ENCODE assay signal across 30 mouse cellular contexts in the genomic region with DNA sequence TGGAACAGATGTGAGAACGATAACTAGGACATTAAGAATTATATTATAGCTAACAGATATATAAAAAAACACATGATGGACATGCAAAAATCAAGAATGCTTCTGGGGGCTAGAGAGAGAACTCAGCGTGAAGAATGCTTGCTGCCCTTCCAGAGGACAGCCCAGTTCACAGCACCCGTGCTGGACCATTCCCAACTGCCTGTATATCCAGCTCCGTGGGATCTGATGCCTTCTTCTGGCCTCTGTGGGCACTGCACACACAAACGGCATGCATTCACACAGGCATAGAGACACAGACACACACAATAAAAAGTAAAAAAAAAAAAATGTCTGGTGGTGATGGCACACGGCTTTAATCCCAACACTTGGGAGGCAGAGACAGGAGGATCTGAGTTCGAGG. TPM values are rescaled to one million over a fixed set of nuclear protein-coding genes. Genes with fewer than 3 reads are reported as not detected.
DNase-seq lines count a peak whose midpoint lies in the region; ATAC-seq lines count a peak whose summit lies in the region.
"Had no signal": no experiment of that assay in that cellular context is flagged by ENCODE, and none has a peak within 500 bp of the region (broad histone marks: within the 10 kb centered on the region; RNA-seq: fewer than 3 reads in every experiment).

No protein-coding gene starts in this region.

- H3K4me2 ChIP-seq in forebrain, embryonic 13.5 days, result no peak overlapping the region
- H3K4me2 ChIP-seq in forebrain, embryonic 15.5 days (replicated peaks), result no peak overlapping the region
- H3K4me2 ChIP-seq in neural tube, embryonic 11.5 days (ENCODE audit: low read depth), result no peak overlapping the region
- no peak overlapping the region for H3K4me2 ChIP-seq in hindbrain, embryonic 14.5 days (replicated peaks)
- H3K4me2 ChIP-seq: embryonic facial prominence, embryonic 15.5 days; heart, embryonic 13.5 days; limb, embryonic 12.5 days; liver, embryonic 15.5 days; lung, embryonic 14.5 days had no signal

- no peak for ATAC-seq in forebrain, embryonic 13.5 days
- no peak for ATAC-seq in forebrain, embryonic 15.5 days (replicated peaks)
- no peak for ATAC-seq in neural tube, embryonic 11.5 days (ENCODE audit: insufficient read depth, low FRiP score, low TSS enrichment)
- no peak for ATAC-seq in hindbrain, embryonic 14.5 days (ENCODE audit: low FRiP score)
- ATAC-seq in inflammation-experienced regulatory T-cells, adult 6 months, result no peak
- ATAC-seq: activated CD4-positive, CD25-positive, alpha-beta regulatory T cell, adult 4 months; intestine, embryonic 16.5 days; midbrain, embryonic 16.5 days had no signal

- H3K36me3 ChIP-seq in forebrain, embryonic 13.5 days (ENCODE audit: poor library complexity, severe bottlenecking), result peaks cover 23% of the 10 kb centered on the region
- peaks cover 8% of the 10 kb centered on the region for H3K36me3 ChIP-seq in forebrain, embryonic 15.5 days
- H3K36me3 ChIP-seq in neural tube, embryonic 11.5 days (ENCODE audit: control insufficient read depth, insufficient read depth, low read length), result no peaks in the 10 kb centered on the region
- peaks cover 20% of the 10 kb centered on the region for H3K36me3 ChIP-seq in hindbrain, embryonic 14.5 days (replicated peaks; ENCODE audit: control insufficient read depth, insufficient read depth)

- DNase-seq in neural tube, embryonic 11.5 days (ENCODE audit: low spot score), result peak; percentile 16
- DNase-seq in neural tube, embryonic 10.5 days (ENCODE audit: extremely low spot score, low spot score), result no peak
- no peak for DNase-seq in hindbrain, embryonic 14.5 days (ENCODE audit: low spot score)
- DNase-seq in layer of hippocampus, adult 11-12 months (ENCODE audit: low spot score), result no peak
- no peak for DNase-seq in right cerebral cortex, postnatal 14 days
- DNase-seq: adrenal gland, adult 8-10 months; gastrocnemius, postnatal 10 days; heart, postnatal 10 days; kidney, adult 8-10 months; kidney, postnatal 4 days; layer of hippocampus, adult 9-11 months; lung, embryonic 14.5 days; lung, postnatal 14 days; right cerebral cortex, postnatal 4 days; thymus, adult 18-20 months; thymus, postnatal 25 days had no signal

- 78% methylated on average over 7 of the region's 7 CpGs for whole genome bisulfite sequencing in forebrain, embryonic 13.5 days
- 73% methylated on average over 7 of the region's 7 CpGs for WGBS in forebrain, embryonic 15.5 days
- 72% methylated on average over 7 of the region's 7 CpGs for WGBS in neural tube, embryonic 11.5 days
- WGBS in hindbrain, embryonic 14.5 days, result 69% methylated on average over 7 of the region's 7 CpGs

- no peak overlapping the region for H3K4me3 ChIP-seq in forebrain, embryonic 13.5 days
- H3K4me3 ChIP-seq in forebrain, embryonic 15.5 days, result no peak overlapping the region
- no peak overlapping the region for H3K4me3 ChIP-seq in neural tube, embryonic 11.5 days (ENCODE audit: low read depth, low read length)
- no peak overlapping the region for H3K4me3 ChIP-seq in hindbrain, embryonic 14.5 days (replicated peaks; ENCODE audit: low read length)
- H3K4me3 ChIP-seq: embryonic facial prominence, embryonic 15.5 days; heart, embryonic 13.5 days; limb, embryonic 12.5 days; liver, embryonic 15.5 days; midbrain, embryonic 10.5 days; myocyte had no signal

- H3K9ac ChIP-seq in forebrain, embryonic 13.5 days, result no peak overlapping the region
- no peak overlapping the region for H3K9ac ChIP-seq in forebrain, embryonic 15.5 days (replicated peaks)
- no peak overlapping the region for H3K9ac ChIP-seq in neural tube, embryonic 11.5 days (ENCODE audit: low read length)
- H3K9ac ChIP-seq in hindbrain, embryonic 14.5 days, result no peak overlapping the region
- H3K9ac ChIP-seq: embryonic facial prominence, embryonic 15.5 days; heart, embryonic 13.5 days; limb, embryonic 12.5 days; liver, embryonic 15.5 days; lung, embryonic 14.5 days had no signal

- no peaks in the 10 kb centered on the region for H3K9me3 ChIP-seq in forebrain, embryonic 13.5 days (replicated peaks)
- no peaks in the 10 kb centered on the region for H3K9me3 ChIP-seq in forebrain, embryonic 15.5 days
- no peaks in the 10 kb centered on the region for H3K9me3 ChIP-seq in neural tube, embryonic 11.5 days (ENCODE audit: control insufficient read depth, low read length)
- H3K9me3 ChIP-seq in hindbrain, embryonic 14.5 days (ENCODE audit: control insufficient read depth, low read length), result no peaks in the 10 kb centered on the region
- H3K9me3 ChIP-seq: embryonic facial prominence, embryonic 15.5 days; heart, embryonic 13.5 days; limb, embryonic 12.5 days; liver, embryonic 15.5 days; midbrain, embryonic 10.5 days had no signal

- H3K4me1 ChIP-seq in forebrain, embryonic 13.5 days, result peaks cover 26% of the 10 kb centered on the region
- H3K4me1 ChIP-seq in forebrain, embryonic 15.5 days, result peaks cover 30% of the 10 kb centered on the region
- H3K4me1 ChIP-seq in neural tube, embryonic 11.5 days (ENCODE audit: control insufficient read depth, insufficient read depth, low read length), result no peaks in the 10 kb centered on the region
- H3K4me1 ChIP-seq in hindbrain, embryonic 14.5 days (replicated peaks; ENCODE audit: control insufficient read depth, insufficient read depth, low read length), result peaks cover 18% of the 10 kb centered on the region
- H3K4me1 ChIP-seq: embryonic facial prominence, embryonic 15.5 days; limb, embryonic 12.5 days had no signal

- H3K27ac ChIP-seq in forebrain, embryonic 13.5 days, result peak overlapping the region; percentile 44; the same call in 1 of the 2 replicates
- no peak overlapping the region for H3K27ac ChIP-seq in forebrain, embryonic 15.5 days (replicated peaks)
- H3K27ac ChIP-seq in neural tube, embryonic 11.5 days (ENCODE audit: low read depth, low read length), result peak overlapping the region; percentile 11
- H3K27ac ChIP-seq in hindbrain, embryonic 14.5 days, result 0 out of 2 replicates have a peak overlapping the region, but pooled peaks have one; percentile 60
- H3K27ac ChIP-seq: embryonic facial prominence, embryonic 15.5 days; heart, embryonic 13.5 days; kidney, postnatal 0 days; limb, embryonic 12.5 days; liver, embryonic 15.5 days; stomach, postnatal 0 days had no signal

- no peaks in the 10 kb centered on the region for H3K27me3 ChIP-seq in forebrain, embryonic 13.5 days
- no peaks in the 10 kb centered on the region for H3K27me3 ChIP-seq in forebrain, embryonic 15.5 days
- H3K27me3 ChIP-seq in neural tube, embryonic 11.5 days (ENCODE audit: control insufficient read depth, insufficient read depth, low read length), result no peaks in the 10 kb centered on the region
- H3K27me3 ChIP-seq in hindbrain, embryonic 14.5 days (ENCODE audit: control insufficient read depth, insufficient read depth, low read length), result no peaks in the 10 kb centered on the region
- H3K27me3 ChIP-seq: embryonic facial prominence, embryonic 15.5 days; heart, embryonic 13.5 days; limb, embryonic 12.5 days; liver, embryonic 15.5 days had no signal

RNA-seq across cellular contexts. Expression of a gene that starts 4.5 kb away (rescaled TPM):
- polyA plus RNA-seq in forebrain, embryonic 13.5 days (2015; fragmentation: Nextera tagmentation; extraction: Ambion mirVana), result 260 and 293 TPM in 2 replicates
- polyA plus RNA-seq in forebrain, embryonic 15.5 days (2015; fragmentation: Nextera tagmentation; extraction: Ambion mirVana), result 225 and 230 TPM in 2 replicates
- 226 and 230 TPM in 2 replicates for polyA plus RNA-seq in neural tube, embryonic 11.5 days (2014; fragmentation: Nextera tagmentation; extraction: Ambion mirVana)
- polyA plus RNA-seq in hindbrain, embryonic 14.5 days (2014; fragmentation: Nextera tagmentation; extraction: Ambion mirVana), result 169 and 225 TPM in 2 replicates
- 100 to 1,000 TPM; 158 to 249 (median 247) TPM for polyA plus RNA-seq in inflammation-experienced regulatory T-cells, adult 6 months (2017; shearing (Covaris generic))
